Mouse (Mus musculus) stomach, postnatal 0 days (tissue): Measurements from ENCODE around the gene Siglec1. TPM values are rescaled to one million over a fixed set of nuclear protein-coding genes. Genes with fewer than 3 reads are reported as not detected.

ENCODE experiments used
- ATAC-seq: fragments of 200-750 bp; cut with Nextera tagmentation; 2 replicates; pipeline ENCODE4 v1.8.0; 2017; ENCODE audit not compliant: low FRiP score, low TSS enrichment
- DNase-seq: peaks from one replicate; pipeline ENCODE4 v3.0.0-alpha.2; 2016; ENCODE audit warnings: low spot score
- H3K27ac ChIP-seq: fragments of 300-500 bp; sonication (generic); replicated peaks from 2 replicates; pipeline ENCODE4 v1.5.1; 2014; ENCODE audit warnings: mild to moderate bottlenecking, control low read depth
- H3K27me3 ChIP-seq: fragments of 300-500 bp; sonication (generic); 2 replicates; pipeline ENCODE4 v1.6.1; 2014; ENCODE audit warnings: low read length; ENCODE audit not compliant: control insufficient read depth, insufficient read depth
- H3K36me3 ChIP-seq: fragments of 300-500 bp; sonication (generic); 2 replicates; pipeline ENCODE4 v1.6.1; 2014; ENCODE audit warnings: low read length, mixed read lengths; ENCODE audit not compliant: control insufficient read depth, insufficient read depth
- H3K4me1 ChIP-seq: fragments of 300-500 bp; sonication (generic); replicated peaks from 2 replicates; pipeline ENCODE4 v1.6.1; 2014; ENCODE audit warnings: antibody characterized with exemption; ENCODE audit not compliant: control insufficient read depth, insufficient read depth
- H3K4me2 ChIP-seq: fragments of 300-500 bp; sonication (generic); replicated peaks from 2 replicates; pipeline ENCODE4 v1.6.1; 2014; ENCODE audit warnings: low read depth, mild to moderate bottlenecking, control low read depth, moderate library complexity
- H3K4me3 ChIP-seq: fragments of 300-500 bp; sonication (generic); 2 replicates; pipeline ENCODE4 v1.5.1; 2014; ENCODE audit warnings: low read depth, low read length, control low read depth
- H3K9ac ChIP-seq: fragments of 300-500 bp; sonication (generic); 2 replicates; pipeline ENCODE4 v1.6.1; 2014; ENCODE audit warnings: mild to moderate bottlenecking, low read length, control low read depth, mixed read lengths
- H3K9me3 ChIP-seq: fragments of 300-500 bp; sonication (generic); 2 replicates; pipeline ENCODE4 v1.6.1; 2016; ENCODE audit warnings: low read length; ENCODE audit not compliant: control insufficient read depth
- CTCF ChIP-seq: IDR thresholded peaks from 2 replicates; pipeline ENCODE4 v1.5.1; 2016; ENCODE audit warnings: antibody characterized with exemption, low read depth, mild to moderate bottlenecking, moderate library complexity
- EP300 ChIP-seq: optimal IDR thresholded peaks from 2 replicates; pipeline ENCODE3; 2016; ENCODE audit warnings: antibody characterized with exemption
- WGBS: fragments of 180-500 bp; shearing (Covaris S2); extraction: QIAGEN DNeasy Blood & Tissue Kit; methylation state at CpG from one replicate; pipeline ENCODE4 v1.1.7; 2014; 5-methylcytosine and 5-hydroxymethylcytosine counted together
- polyA plus RNA-seq: library from polyadenylated mRNA; unstranded; fragments of >200 nt; fragmentation: Nextera tagmentation; extraction: Ambion mirVana; gene quantifications from 2 replicates; pipeline ENCODE4 v1.2.1, GENCODE M21; 2015

Gene Siglec1
- polyA plus RNA-seq, 1 experiment from 2014 or later = 0.34 TPM

GRCm38 (mm10) chr2:131127161-131127730 lies 40.7 kb upstream of the Siglec1 start, which contains the start of gene Hspa12b:
Gene Hspa12b (plus strand): TSS chr2:131127280.
- peaks cover 6% of the 10 kb centered on the region; the same call in 1 of the 2 replicates for H3K4me1 ChIP-seq
- H3K27ac ChIP-seq = peak within 1 kb of the TSS; percentile 81
- no peak for TF ChIP-seq CTCF
- no peak for TF ChIP-seq EP300
- H3K27me3 ChIP-seq = no peaks in the 10 kb centered on the region
- no peaks in the 10 kb centered on the region for H3K9me3 ChIP-seq
- H3K4me3 ChIP-seq = peak within 1 kb of the TSS; percentile 62
- H3K36me3 ChIP-seq = no peaks in the 10 kb centered on the region
- 2% methylated on average over 28 of the region's 28 CpGs for WGBS
- peak within 1 kb of the TSS; percentile 75 for H3K4me2 ChIP-seq
- ATAC-seq (peak; percentile 78), DNase-seq (peak; percentile 67)
- H3K9ac ChIP-seq = peak within 1 kb of the TSS; percentile 80

GRCm38 (mm10) chr2:131125964-131126815 lies 39.6 kb upstream of the Siglec1 start:
- Histone ChIP-seq H3K9me3 (no peaks in the 10 kb centered on the region), H3K36me3 (no peaks in the 10 kb centered on the region), H3K27ac (peak overlapping the region; percentile 81), H3K4me2 (no peak overlapping the region), H3K4me1 (peaks cover 6% of the 10 kb centered on the region; the same call in 1 of the 2 replicates), H3K4me3 (no peak overlapping the region), H3K9ac (no peak overlapping the region; the same call in 1 of the 2 replicates), H3K27me3 (no peaks in the 10 kb centered on the region)
- DNase-seq (no peak), ATAC-seq (no peak)
- TF ChIP-seq CTCF = no peak
- TF ChIP-seq EP300 = no peak
- WGBS = 61% methylated on average over 9 of the region's 9 CpGs

- 95% methylated on average over 9 of the region's 9 CpGs for WGBS
- TF ChIP-seq EP300 (no peak), CTCF (no peak)
- Histone ChIP-seq H3K4me2 (no peak overlapping the region), H3K36me3 (no peaks in the 10 kb centered on the region), H3K4me3 (no peak overlapping the region), H3K9me3 (no peaks in the 10 kb centered on the region), H3K27me3 (no peaks in the 10 kb centered on the region), H3K27ac (no peak overlapping the region), H3K4me1 (peaks cover 6% of the 10 kb centered on the region; the same call in 1 of the 2 replicates), H3K9ac (no peak overlapping the region)
- DNase-seq = no peak
- no peak for ATAC-seq
Measured at GRCm38 (mm10) chr2:131125157-131125963, 38.8 kb upstream of the Siglec1 start.

- H3K36me3 ChIP-seq = no peaks in the 10 kb centered on the region
- TF ChIP-seq EP300 (no peak), CTCF (no peak)
- H3K4me3 ChIP-seq = no peak overlapping the region
- DNase-seq (peak; percentile 9), ATAC-seq (no peak)
- WGBS = 69% methylated on average over 3 of the region's 3 CpGs
- H3K9me3 ChIP-seq = no peaks in the 10 kb centered on the region
- H3K4me1 ChIP-seq = peaks cover 6% of the 10 kb centered on the region; the same call in 1 of the 2 replicates
- no peak overlapping the region for H3K27ac ChIP-seq
- no peak overlapping the region for H3K4me2 ChIP-seq
- H3K9ac ChIP-seq = no peak overlapping the region
- H3K27me3 ChIP-seq = no peaks in the 10 kb centered on the region
Measured at GRCm38 (mm10) chr2:131124166-131124565, 37.6 kb upstream of the Siglec1 start.

- no peak overlapping the region for H3K27ac ChIP-seq
- ATAC-seq (peak; percentile 90; the same call in 1 of the 2 replicates), DNase-seq (peak; percentile 10)
- 57% methylated on average over 1 of the region's 2 CpGs for WGBS
- H3K9me3 ChIP-seq = no peaks in the 10 kb centered on the region
- TF ChIP-seq CTCF (no peak), EP300 (no peak)
- no peak overlapping the region for H3K4me2 ChIP-seq
- H3K27me3 ChIP-seq = no peaks in the 10 kb centered on the region
- H3K4me3 ChIP-seq = no peak overlapping the region
- H3K36me3 ChIP-seq = no peaks in the 10 kb centered on the region
- no peaks in the 10 kb centered on the region for H3K4me1 ChIP-seq
- no peak overlapping the region for H3K9ac ChIP-seq
Measured at GRCm38 (mm10) chr2:131118968-131119574, 32.5 kb upstream of the Siglec1 start.
